Mouse (Mus musculus) forebrain, embryonic 15.5 days (tissue): ENCODE data around the gene Tubb2a. TPM values are rescaled to one million over a fixed set of nuclear protein-coding genes. Genes with fewer than 3 reads are reported as not detected.

Experiments
- ATAC-seq: fragments of 200-750 bp; cut with Nextera tagmentation; replicated peaks from 2 replicates; pipeline ENCODE4 v1.8.0; 2017; ENCODE audit warnings: mild to moderate bottlenecking, moderate TSS enrichment, moderate library complexity
- H3K27ac ChIP-seq: fragments of 300-500 bp; sonication (generic); replicated peaks from 2 replicates; pipeline ENCODE4 v1.5.1; 2015; ENCODE audit warnings: mild to moderate bottlenecking, inconsistent platforms
- H3K27me3 ChIP-seq: fragments of 300-500 bp; sonication (generic); 2 replicates; pipeline ENCODE4 v1.6.1; 2015; ENCODE audit warnings: inconsistent platforms
- H3K36me3 ChIP-seq: fragments of 300-500 bp; sonication (generic); 2 replicates; pipeline ENCODE4 v1.6.1; 2015; ENCODE audit warnings: mild to moderate bottlenecking, inconsistent platforms
- H3K4me1 ChIP-seq: fragments of 300-500 bp; sonication (generic); 2 replicates; pipeline ENCODE4 v1.6.1; 2015; ENCODE audit warnings: inconsistent platforms
- H3K4me2 ChIP-seq: fragments of 300-500 bp; sonication (generic); replicated peaks from 2 replicates; pipeline ENCODE4 v1.6.1; 2015; ENCODE audit warnings: mild to moderate bottlenecking, inconsistent platforms
- H3K4me3 ChIP-seq: fragments of 300-500 bp; sonication (generic); 2 replicates; pipeline ENCODE4 v1.5.1; 2015; ENCODE audit warnings: mild to moderate bottlenecking, inconsistent platforms
- H3K9ac ChIP-seq: fragments of 300-500 bp; sonication (generic); replicated peaks from 2 replicates; pipeline ENCODE4 v1.6.1; 2015; ENCODE audit warnings: mild to moderate bottlenecking, inconsistent platforms
- H3K9me3 ChIP-seq: fragments of 300-500 bp; sonication (generic); 2 replicates; pipeline ENCODE4 v1.6.1; 2016; ENCODE audit warnings: inconsistent platforms
- WGBS: fragments of 180-500 bp; shearing (Covaris S2); methylation state at CpG from one replicate; pipeline ENCODE4 v1.1.7; 2015; ENCODE audit warnings: mixed read lengths; 5-methylcytosine and 5-hydroxymethylcytosine counted together
- polyA plus RNA-seq: library from polyadenylated mRNA; unstranded; fragments of >200 nt; fragmentation: Nextera tagmentation; extraction: Ambion mirVana; gene quantifications from 2 replicates; pipeline ENCODE4 v1.2.1, GENCODE M21; 2015

The Tubb2a gene
- polyA plus RNA-seq, result 1,539 and 1,682 TPM in 2 replicates

DNA sequence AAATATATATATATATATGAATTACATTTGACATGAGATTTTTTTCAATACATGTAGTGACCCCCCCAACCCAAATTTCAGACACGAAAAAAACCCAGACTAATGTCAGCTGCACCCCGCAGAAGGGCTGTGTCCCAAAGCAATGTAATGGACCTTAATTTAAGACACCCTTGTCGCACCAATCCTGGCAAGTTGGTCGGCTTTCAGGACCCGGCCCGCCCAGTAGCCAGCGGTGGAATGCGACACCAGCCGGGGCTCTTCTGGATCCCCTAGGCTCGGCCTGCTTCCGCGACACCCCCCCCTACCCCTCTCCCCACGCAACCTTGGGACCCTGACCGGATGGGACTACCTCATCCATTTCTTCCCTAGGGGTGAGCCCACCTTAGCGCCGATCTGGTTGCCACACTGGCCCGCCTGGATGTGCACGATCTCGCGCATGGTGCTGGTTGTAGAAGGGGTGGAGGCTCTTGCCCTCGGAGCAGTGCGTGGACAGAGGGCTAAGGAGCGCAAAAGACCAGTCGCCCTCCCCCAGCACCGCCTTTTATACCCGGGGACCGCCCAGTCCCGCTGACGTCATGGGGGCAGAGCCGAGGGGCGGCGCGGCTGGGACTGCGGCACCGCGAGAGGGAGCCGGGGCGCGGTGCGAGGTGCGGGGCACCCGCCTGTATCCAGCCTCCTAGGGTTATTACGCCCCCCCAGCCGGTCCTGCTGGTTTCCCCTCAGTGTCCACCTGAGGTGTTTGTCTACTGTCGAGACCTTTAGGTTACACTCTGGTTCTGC, at the start of gene Tubb2a:
TSS of gene Tubb2a (minus strand) at position 516 of the 780 bp plus-strand sequence.
- 2% methylated on average over 45 of the region's 45 CpGs for WGBS
- H3K9ac ChIP-seq, result peak within 1 kb of the TSS; percentile 96
- peak within 1 kb of the TSS; percentile 93 for H3K4me3 ChIP-seq
- peak within 1 kb of the TSS; percentile 86 for H3K4me2 ChIP-seq
- peak within 1 kb of the TSS; percentile 86 for H3K27ac ChIP-seq
- peak; percentile 92 for ATAC-seq
- H3K4me1 ChIP-seq, result peaks cover 25% of the 10 kb centered on the region
- H3K27me3 ChIP-seq, result no peaks in the 10 kb centered on the region
- peaks cover 12% of the 10 kb centered on the region; the same call in 1 of the 2 replicates for H3K36me3 ChIP-seq
- no peaks in the 10 kb centered on the region for H3K9me3 ChIP-seq

DNA sequence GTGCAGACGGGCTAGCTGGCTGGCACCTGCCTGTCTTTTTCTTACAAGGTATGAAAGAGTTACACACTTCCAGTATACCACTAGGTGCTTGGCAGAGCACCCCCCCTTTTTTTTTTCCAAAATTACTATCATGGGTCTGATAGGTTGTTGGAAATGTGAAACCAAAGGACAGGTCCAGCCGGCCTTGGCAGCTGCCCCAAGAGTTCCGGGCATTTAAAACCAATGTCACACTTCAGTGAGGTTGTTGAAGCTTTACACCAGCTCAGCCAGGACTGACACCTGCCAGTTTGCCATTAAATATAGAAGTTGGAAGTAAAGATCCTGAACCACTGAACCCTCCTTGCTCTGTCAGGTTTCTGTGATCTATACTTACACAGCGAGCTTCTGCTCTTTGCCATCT, 47.9 kb upstream of the Tubb2a start:
- Histone ChIP-seq H3K4me3 (peak overlapping the region; percentile 49), H3K36me3 (peaks cover 41% of the 10 kb centered on the region), H3K27ac (peak overlapping the region; percentile 36), H3K9ac (peak overlapping the region; percentile 43), H3K4me2 (peak overlapping the region; percentile 96), H3K27me3 (no peaks in the 10 kb centered on the region), H3K9me3 (no peaks in the 10 kb centered on the region), H3K4me1 (peaks cover 41% of the 10 kb centered on the region)
- WGBS, result 40% methylated on average over 4 of the region's 4 CpGs
- ATAC-seq, result no peak

- Histone ChIP-seq H3K4me1 (peaks cover 33% of the 10 kb centered on the region), H3K36me3 (peaks cover 31% of the 10 kb centered on the region), H3K4me3 (no peak overlapping the region), H3K27ac (no peak overlapping the region), H3K27me3 (no peaks in the 10 kb centered on the region), H3K9me3 (no peaks in the 10 kb centered on the region), H3K9ac (no peak overlapping the region), H3K4me2 (no peak overlapping the region)
- 98% methylated on average over 2 of the region's 2 CpGs for WGBS
- ATAC-seq, result no peak
Observed at GRCm38 (mm10) chr13:34120536-34120935, 42.7 kb upstream of the Tubb2a start.

GRCm38 (mm10) chr13:34119406-34119805, 41.6 kb upstream of the Tubb2a start:
- 82% methylated on average over 4 of the region's 4 CpGs for WGBS

DNA sequence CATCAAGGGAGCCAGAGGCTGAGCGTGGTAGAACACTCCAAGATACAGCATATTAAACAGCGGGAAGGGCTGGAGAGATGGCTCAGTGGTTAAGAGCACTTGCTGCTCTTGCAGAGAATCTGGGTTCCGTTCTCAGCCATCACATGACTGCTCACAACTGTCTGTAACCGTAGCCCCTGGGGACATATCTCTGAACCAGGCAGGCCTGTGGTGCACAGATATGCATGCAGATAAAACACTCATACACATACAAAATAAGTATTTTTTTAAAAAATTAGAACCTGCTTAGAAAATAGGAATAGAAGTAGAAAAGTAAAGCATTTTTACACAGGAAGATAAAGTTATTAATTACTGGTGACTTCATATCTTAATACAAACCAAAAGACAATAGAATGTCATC, 41.0 kb upstream of the Tubb2a start:
- ATAC-seq, result no peak
- Histone ChIP-seq H3K27me3 (no peaks in the 10 kb centered on the region), H3K36me3 (peaks cover 15% of the 10 kb centered on the region), H3K4me3 (no peak overlapping the region), H3K9ac (no peak overlapping the region), H3K27ac (no peak overlapping the region), H3K4me2 (no peak overlapping the region), H3K4me1 (peaks cover 16% of the 10 kb centered on the region), H3K9me3 (no peaks in the 10 kb centered on the region)
- 88% methylated on average over 4 of the region's 4 CpGs for WGBS

More at GRCm38 (mm10) chr13:34119406-34119805, 41.6 kb upstream of the Tubb2a start:
- no peaks in the 10 kb centered on the region for H3K27me3 ChIP-seq
- no peak for ATAC-seq
- H3K4me2 ChIP-seq, result no peak overlapping the region
- H3K9me3 ChIP-seq, result no peaks in the 10 kb centered on the region
- no peak overlapping the region for H3K9ac ChIP-seq
- no peak overlapping the region for H3K4me3 ChIP-seq
- peaks cover 21% of the 10 kb centered on the region for H3K36me3 ChIP-seq
- H3K27ac ChIP-seq, result no peak overlapping the region
- peaks cover 22% of the 10 kb centered on the region for H3K4me1 ChIP-seq

DNA sequence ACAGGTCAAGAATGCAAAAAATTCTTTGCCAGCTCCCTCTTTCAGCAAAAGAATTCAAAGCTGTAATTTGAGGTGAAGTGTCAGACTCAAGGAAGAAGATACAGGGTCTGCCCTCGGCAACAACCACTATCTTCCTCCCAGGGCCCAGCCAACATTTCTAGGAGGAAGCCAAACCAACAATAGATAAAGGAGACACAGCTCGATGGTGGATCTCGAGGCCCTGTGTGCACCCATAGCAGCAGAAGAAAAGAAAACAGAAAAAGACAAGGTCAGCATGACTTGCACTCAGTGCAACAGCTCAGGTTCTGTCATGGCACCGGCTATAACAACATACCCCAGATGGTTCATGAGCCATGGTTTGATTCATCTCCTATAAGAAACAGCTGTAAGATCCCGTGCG, 38.7 kb upstream of the Tubb2a start:
- Histone ChIP-seq H3K9me3 (no peaks in the 10 kb centered on the region), H3K4me2 (no peak overlapping the region), H3K27me3 (no peaks in the 10 kb centered on the region), H3K36me3 (peaks cover 3% of the 10 kb centered on the region; the same call in 1 of the 2 replicates), H3K9ac (no peak overlapping the region), H3K4me1 (no peaks in the 10 kb centered on the region), H3K27ac (no peak overlapping the region), H3K4me3 (no peak overlapping the region)
- 91% methylated on average over 6 of the region's 6 CpGs for WGBS
- no peak for ATAC-seq

DNA sequence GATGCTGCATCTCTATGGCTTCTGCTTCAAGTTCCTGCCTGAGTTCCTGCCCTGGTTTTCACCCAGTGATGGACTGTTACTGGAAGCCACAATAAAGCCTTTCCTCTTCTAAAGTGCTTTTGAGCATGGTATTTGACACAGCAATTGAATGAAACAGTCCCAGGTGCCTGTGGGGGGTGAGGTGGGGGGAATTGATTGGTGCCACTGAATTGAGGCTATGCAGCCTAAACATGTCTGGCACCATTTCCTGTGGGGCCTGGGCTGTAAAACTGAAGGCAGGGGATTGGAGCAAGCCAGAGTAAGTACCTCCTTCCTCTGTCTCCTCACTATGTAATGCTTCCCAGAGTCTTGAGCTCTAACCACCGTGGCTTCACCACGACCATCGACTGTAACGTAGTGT, 36.8 kb upstream of the Tubb2a start:
- WGBS, result 90% methylated on average over 4 of the region's 4 CpGs

DNA sequence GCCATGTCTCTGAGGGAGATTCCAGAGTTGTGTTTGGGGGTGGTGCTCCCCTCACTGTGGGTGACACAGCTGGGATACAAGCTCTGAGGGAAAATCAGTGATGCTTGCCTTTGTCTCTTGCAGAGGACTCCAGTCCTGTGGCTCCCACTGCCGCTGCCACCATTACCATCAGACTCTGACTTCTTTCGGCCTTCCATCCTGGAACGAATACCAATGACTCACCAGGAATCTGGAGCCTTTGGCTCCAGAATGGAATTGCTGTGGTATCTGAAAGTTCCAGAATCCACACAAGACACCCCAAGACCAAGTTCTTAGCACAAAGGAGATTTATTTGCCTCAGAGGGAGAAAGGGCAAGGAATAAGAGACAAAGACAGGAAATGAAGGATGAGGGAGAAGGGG, 35.3 kb upstream of the Tubb2a start:
- Histone ChIP-seq H3K9ac (no peak overlapping the region), H3K9me3 (no peaks in the 10 kb centered on the region), H3K36me3 (no peaks in the 10 kb centered on the region), H3K4me2 (no peak overlapping the region), H3K4me1 (no peaks in the 10 kb centered on the region), H3K27ac (no peak overlapping the region), H3K4me3 (no peak overlapping the region), H3K27me3 (no peaks in the 10 kb centered on the region)
- WGBS, result 91% methylated on average over 3 of the region's 3 CpGs
- no peak for ATAC-seq

More for the DNA sequence above, 36.8 kb upstream of the Tubb2a start:
- Histone ChIP-seq H3K4me3 (no peak overlapping the region), H3K27ac (no peak overlapping the region), H3K4me1 (no peaks in the 10 kb centered on the region), H3K27me3 (no peaks in the 10 kb centered on the region), H3K36me3 (no peaks in the 10 kb centered on the region), H3K9ac (no peak overlapping the region), H3K9me3 (no peaks in the 10 kb centered on the region), H3K4me2 (no peak overlapping the region)
- no peak for ATAC-seq

DNA sequence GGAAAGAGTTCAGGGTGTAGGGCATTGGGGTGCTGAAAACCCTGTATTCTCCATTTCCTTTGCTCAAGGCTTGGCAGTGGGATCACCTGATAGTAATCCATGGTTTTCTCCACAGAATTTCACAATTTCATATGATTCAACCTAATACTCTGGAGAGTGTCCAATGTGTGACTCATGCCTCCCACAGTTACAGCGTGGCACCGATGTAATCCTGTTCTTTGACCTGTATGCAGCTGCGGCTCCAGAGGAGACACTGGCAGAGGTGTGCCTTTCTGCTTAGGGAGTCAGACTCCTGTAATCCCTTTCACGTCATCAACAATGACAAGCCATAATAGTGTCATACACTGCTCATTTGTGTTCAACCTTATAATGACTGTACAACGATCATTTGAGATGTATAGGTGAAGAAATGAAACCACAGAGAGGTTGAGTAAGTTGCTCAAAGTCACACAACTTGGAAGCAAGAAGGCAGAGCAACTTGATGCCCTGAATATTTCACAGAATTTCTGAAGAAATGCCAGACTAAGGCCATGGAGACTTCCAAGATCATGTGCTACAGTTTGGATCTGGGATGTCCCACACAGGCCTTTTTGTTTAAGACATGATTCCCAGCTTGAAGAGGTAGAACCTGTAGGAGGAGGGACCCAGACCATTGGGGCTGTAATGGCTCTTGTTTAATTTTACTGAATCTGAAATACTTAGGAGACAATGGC, 34.7 kb upstream of the Tubb2a start:
- H3K36me3 ChIP-seq, result no peaks in the 10 kb centered on the region
- 81% methylated on average over 5 of the region's 5 CpGs for WGBS
- no peak overlapping the region for H3K9ac ChIP-seq
- H3K27ac ChIP-seq, result no peak overlapping the region
- H3K27me3 ChIP-seq, result no peaks in the 10 kb centered on the region
- ATAC-seq, result no peak
- no peak overlapping the region for H3K4me2 ChIP-seq
- no peaks in the 10 kb centered on the region for H3K4me1 ChIP-seq
- no peaks in the 10 kb centered on the region for H3K9me3 ChIP-seq
- no peak overlapping the region for H3K4me3 ChIP-seq

DNA sequence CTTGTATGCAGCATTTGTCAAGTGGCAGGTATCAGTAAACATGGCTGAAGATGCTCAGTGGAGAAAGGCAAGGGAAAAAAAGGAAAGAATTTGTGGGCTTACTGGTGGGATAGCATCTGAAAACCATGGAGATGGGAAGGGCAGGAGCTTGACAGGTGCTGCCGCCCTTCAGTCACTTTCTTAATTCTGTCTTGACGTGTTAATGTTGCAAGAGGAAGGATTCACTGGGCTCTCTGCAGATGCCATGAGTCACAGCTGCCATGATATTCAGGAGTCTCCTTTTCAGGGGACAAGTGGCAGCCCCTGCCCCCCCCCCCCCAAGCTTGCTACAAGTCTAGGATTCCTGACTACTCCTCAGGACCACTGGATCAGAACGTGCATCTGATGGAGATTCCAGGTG, 34.1 kb upstream of the Tubb2a start:
- 100% methylated on average over 3 of the region's 3 CpGs for WGBS

DNA sequence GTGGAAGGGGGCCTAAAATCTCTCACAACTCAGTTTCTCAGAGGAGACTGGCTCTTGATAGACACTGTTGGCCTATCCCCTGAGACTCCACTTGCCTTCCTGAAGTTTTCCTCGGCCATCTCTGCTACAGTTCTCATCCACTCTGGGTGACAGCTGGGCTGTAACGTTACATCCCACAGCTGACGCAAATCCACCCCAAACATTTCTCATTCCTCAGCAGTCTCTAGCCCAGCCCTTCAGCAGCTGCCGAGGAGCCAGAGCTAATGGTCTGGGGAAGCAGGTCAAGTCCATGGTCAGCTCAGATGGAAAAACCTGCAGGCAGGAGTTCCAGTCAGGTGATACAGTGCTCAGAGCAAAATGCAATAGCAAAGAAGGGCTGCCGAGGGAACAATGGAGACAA, 33.2 kb upstream of the Tubb2a start:
- WGBS, result 75% methylated on average over 5 of the region's 5 CpGs

More for the DNA sequence above, 34.1 kb upstream of the Tubb2a start:
- Histone ChIP-seq H3K4me3 (no peak overlapping the region), H3K9me3 (no peaks in the 10 kb centered on the region), H3K36me3 (no peaks in the 10 kb centered on the region), H3K27me3 (no peaks in the 10 kb centered on the region), H3K4me2 (no peak overlapping the region), H3K9ac (no peak overlapping the region), H3K27ac (no peak overlapping the region), H3K4me1 (no peaks in the 10 kb centered on the region)
- ATAC-seq, result no peak

GRCm38 (mm10) chr13:34109677-34110058, 31.9 kb upstream of the Tubb2a start:
- Histone ChIP-seq H3K4me3 (no peak overlapping the region), H3K4me2 (no peak overlapping the region), H3K27me3 (no peaks in the 10 kb centered on the region), H3K9ac (no peak overlapping the region), H3K9me3 (no peaks in the 10 kb centered on the region), H3K36me3 (no peaks in the 10 kb centered on the region), H3K27ac (no peak overlapping the region), H3K4me1 (no peaks in the 10 kb centered on the region)
- no peak for ATAC-seq
- WGBS, result 24% methylated on average over 4 of the region's 4 CpGs

More for the DNA sequence above, 33.2 kb upstream of the Tubb2a start:
- no peaks in the 10 kb centered on the region for H3K9me3 ChIP-seq
- no peaks in the 10 kb centered on the region for H3K4me1 ChIP-seq
- H3K4me3 ChIP-seq, result no peak overlapping the region
- no peaks in the 10 kb centered on the region for H3K27me3 ChIP-seq
- H3K4me2 ChIP-seq, result no peak overlapping the region
- H3K36me3 ChIP-seq, result no peaks in the 10 kb centered on the region
- no peak overlapping the region for H3K9ac ChIP-seq
- ATAC-seq, result no peak
- no peak overlapping the region for H3K27ac ChIP-seq
